Mouse (Mus musculus) heart, postnatal 0 days (tissue): ENCODE data around the gene Cstb.

Source experiments
- CTCF ChIP-seq: IDR thresholded peaks from 2 replicates; pipeline ENCODE4 v1.5.1; 2016; ENCODE audit warnings: antibody characterized with exemption, control low read depth, low read depth
- EP300 ChIP-seq: IDR thresholded peaks from 2 replicates; pipeline ENCODE4 v1.6.1; 2016; ENCODE audit warnings: antibody characterized with exemption, low read depth

DNA sequence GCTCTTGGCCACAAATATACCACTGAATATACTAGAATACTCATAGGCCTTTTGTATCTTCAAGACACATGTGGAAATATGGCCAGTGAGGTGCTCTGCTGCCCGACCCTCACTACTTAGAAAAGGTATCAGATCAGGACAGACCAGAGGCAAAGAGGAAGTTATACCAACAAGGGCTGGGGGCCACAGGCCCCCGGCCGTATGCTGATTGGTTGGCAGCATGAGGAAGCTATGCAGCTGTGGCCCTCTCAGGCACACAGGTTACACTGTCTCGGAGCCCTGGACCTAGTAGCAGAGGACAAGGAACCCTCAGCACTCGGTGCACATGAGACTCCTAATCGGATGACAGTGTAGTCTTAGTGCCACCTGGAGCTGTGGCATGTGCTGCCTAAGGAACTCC, 19.3 kb upstream of the Cstb start:
- no peak for TF ChIP-seq CTCF
- no peak for TF ChIP-seq EP300
